Mouse (Mus musculus) fibroblast of lung, adult 2 months (primary cell): ENCODE results near the gene Atn1.
"Not testable (repeated sequence)": the region's sequence is repeated elsewhere in the genome, so short reads cannot be mapped to it uniquely, and the experiment has no call there.

Source experiments
- DNase-seq: peaks from one replicate; pipeline ENCODE4 v3.0.0-alpha.2; 2011; ENCODE audit warnings: low read depth

The Atn1 gene

GRCm38 (mm10) chr6:124755831-124756595, at the start of gene Atn1, which contains the start of gene Gm45234:
TSS of gene Atn1 (minus strand) at chr6:124756524.
TSS of gene Gm45234 (minus strand) at chr6:124756021.
- DNase-seq: no peak

- DNase-seq: peak; percentile 97
Observed at GRCm38 (mm10) chr6:124805341-124806321, 49.3 kb upstream of the Atn1 start.

- no peak for DNase-seq
Observed at GRCm38 (mm10) chr6:124804341-124804740, 48.0 kb upstream of the Atn1 start.

- not testable (repeated sequence) for DNase-seq
Observed at GRCm38 (mm10) chr6:124803691-124804090, 47.4 kb upstream of the Atn1 start.

GRCm38 (mm10) chr6:124803061-124803460, 46.7 kb upstream of the Atn1 start:
- no peak for DNase-seq

- not testable (repeated sequence) for DNase-seq
Observed at GRCm38 (mm10) chr6:124802400-124802799, 46.1 kb upstream of the Atn1 start.

- no peak for DNase-seq
Observed at GRCm38 (mm10) chr6:124796200-124796599, 39.9 kb upstream of the Atn1 start.

GRCm38 (mm10) chr6:124795781-124796180, 39.5 kb upstream of the Atn1 start:
- DNase-seq: no peak

GRCm38 (mm10) chr6:124791911-124792310, 35.6 kb upstream of the Atn1 start:
- DNase-seq: no peak

GRCm38 (mm10) chr6:124790121-124790520, 33.8 kb upstream of the Atn1 start:
- no peak for DNase-seq

- no peak for DNase-seq
Observed at GRCm38 (mm10) chr6:124789519-124789918, 33.2 kb upstream of the Atn1 start.

GRCm38 (mm10) chr6:124787722-124788121, 31.4 kb upstream of the Atn1 start:
- no peak for DNase-seq

- no peak for DNase-seq
Observed at GRCm38 (mm10) chr6:124786756-124787420, 30.6 kb upstream of the Atn1 start.

- DNase-seq: peak; percentile 27
Observed at GRCm38 (mm10) chr6:124782436-124782835, 26.1 kb upstream of the Atn1 start.

GRCm38 (mm10) chr6:124780917-124781316, 24.6 kb upstream of the Atn1 start:
- no peak for DNase-seq

- DNase-seq: no peak
Observed at GRCm38 (mm10) chr6:124779984-124780416, 23.7 kb upstream of the Atn1 start.

GRCm38 (mm10) chr6:124779222-124779983, 23.1 kb upstream of the Atn1 start, which contains the start of gene Lrrc23:
TSS of gene Lrrc23 (minus strand) at chr6:124779727.
- DNase-seq: no peak

- DNase-seq: no peak
Observed at GRCm38 (mm10) chr6:124770511-124770910, 14.2 kb upstream of the Atn1 start.

GRCm38 (mm10) chr6:124770013-124770412, 13.7 kb upstream of the Atn1 start:
- DNase-seq: no peak

- no peak for DNase-seq
Observed at GRCm38 (mm10) chr6:124769101-124769765, 12.9 kb upstream of the Atn1 start, which contains the start of gene Eno2. TSS of gene Eno2 (minus strand) at chr6:124769673.

- DNase-seq: no peak
Observed at GRCm38 (mm10) chr6:124768704-124769044, 12.3 kb upstream of the Atn1 start.
